Mouse (Mus musculus): ENCODE measurements around the gene Edil3. TPM values are rescaled to one million over a fixed set of nuclear protein-coding genes. Genes with fewer than 3 reads are reported as not detected.

Edil3 gene
- polyA plus RNA-seq, 1 experiment from 2014 or later = 54.5 TPM

- Histone ChIP-seq H3K4me2 (replicated peaks) (no peak overlapping the region), H3K36me3 (no peaks in the 10 kb centered on the region), H3K9ac (replicated peaks) (no peak overlapping the region), H3K27me3 (no peaks in the 10 kb centered on the region), H3K9me3 (no peaks in the 10 kb centered on the region), H3K27ac (replicated peaks) (no peak overlapping the region), H3K4me1 (no peaks in the 10 kb centered on the region), H3K4me3 (no peak overlapping the region)
- WGBS = 87% methylated on average over 2 of the region's 2 CpGs
- no peak for ATAC-seq (ENCODE audit: low FRiP score, low read depth)
These were observed 503.0 kb downstream of the Edil3 start for GRCm38 (mm10) chr13:89324282-89324681.

- Histone ChIP-seq H3K27me3 (no peaks in the 10 kb centered on the region), H3K4me2 (replicated peaks) (no peak overlapping the region), H3K27ac (replicated peaks) (no peak overlapping the region), H3K9me3 (no peaks in the 10 kb centered on the region), H3K9ac (replicated peaks) (no peak overlapping the region), H3K36me3 (no peaks in the 10 kb centered on the region), H3K4me3 (no peak overlapping the region), H3K4me1 (no peaks in the 10 kb centered on the region; the same call in 1 of the 2 replicates)
- 42% methylated on average over 1 of the region's 1 CpGs for WGBS
- peak; percentile 75 for ATAC-seq (ENCODE audit: low FRiP score, low read depth)
These were observed 513.2 kb downstream of the Edil3 start for GRCm38 (mm10) chr13:89334494-89334893.

- Histone ChIP-seq H3K4me2 (replicated peaks) (no peak overlapping the region), H3K27ac (replicated peaks) (no peak overlapping the region), H3K4me3 (no peak overlapping the region), H3K27me3 (no peaks in the 10 kb centered on the region), H3K9ac (replicated peaks) (no peak overlapping the region), H3K4me1 (no peaks in the 10 kb centered on the region; the same call in 1 of the 2 replicates), H3K36me3 (no peaks in the 10 kb centered on the region), H3K9me3 (no peaks in the 10 kb centered on the region)
- ATAC-seq (ENCODE audit: low FRiP score, low read depth) = no peak
- WGBS = 70% methylated on average over 7 of the region's 7 CpGs
These were observed 514.8 kb downstream of the Edil3 start for GRCm38 (mm10) chr13:89335908-89336579.

- H3K4me3 ChIP-seq = no peak overlapping the region
- no peaks in the 10 kb centered on the region for H3K27me3 ChIP-seq
- H3K36me3 ChIP-seq = no peaks in the 10 kb centered on the region
- H3K9ac ChIP-seq (replicated peaks) = no peak overlapping the region
- H3K4me2 ChIP-seq (replicated peaks) = no peak overlapping the region
- 75% methylated on average over 4 of the region's 4 CpGs for WGBS
- H3K27ac ChIP-seq (replicated peaks) = no peak overlapping the region
- no peaks in the 10 kb centered on the region for H3K9me3 ChIP-seq
- ATAC-seq (ENCODE audit: low FRiP score, low read depth) = peak; percentile 58; the same call in 1 of the 2 replicates
- H3K4me1 ChIP-seq = no peaks in the 10 kb centered on the region; the same call in 1 of the 2 replicates
These were observed 517.8 kb downstream of the Edil3 start for GRCm38 (mm10) chr13:89339055-89339454.

- H3K27ac ChIP-seq (replicated peaks) = no peak overlapping the region
- no peaks in the 10 kb centered on the region for H3K27me3 ChIP-seq
- H3K4me1 ChIP-seq = no peaks in the 10 kb centered on the region; the same call in 1 of the 2 replicates
- WGBS = 89% methylated on average over 3 of the region's 3 CpGs
- no peak overlapping the region for H3K9ac ChIP-seq (replicated peaks)
- no peak for ATAC-seq (ENCODE audit: low FRiP score, low read depth)
- no peak overlapping the region for H3K4me3 ChIP-seq
- H3K36me3 ChIP-seq = no peaks in the 10 kb centered on the region
- no peak overlapping the region for H3K4me2 ChIP-seq (replicated peaks)
- H3K9me3 ChIP-seq = no peaks in the 10 kb centered on the region
These were observed 518.5 kb downstream of the Edil3 start for GRCm38 (mm10) chr13:89339776-89340175.

- H3K27me3 ChIP-seq = no peaks in the 10 kb centered on the region
- H3K27ac ChIP-seq (replicated peaks) = 0 out of 2 replicates have a peak overlapping the region, but pooled peaks have one; percentile 31
- H3K9ac ChIP-seq (replicated peaks) = no peak overlapping the region
- 53% methylated on average over 3 of the region's 3 CpGs for WGBS
- H3K4me1 ChIP-seq = no peaks in the 10 kb centered on the region
- no peak overlapping the region for H3K4me2 ChIP-seq (replicated peaks)
- no peak overlapping the region for H3K4me3 ChIP-seq
- H3K36me3 ChIP-seq = no peaks in the 10 kb centered on the region
- no peak for ATAC-seq (ENCODE audit: low FRiP score, low read depth)
- no peaks in the 10 kb centered on the region for H3K9me3 ChIP-seq
These were observed 534.0 kb downstream of the Edil3 start for GRCm38 (mm10) chr13:89355234-89355633.

- Histone ChIP-seq H3K27ac (replicated peaks) (no peak overlapping the region), H3K4me3 (no peak overlapping the region), H3K9ac (replicated peaks) (no peak overlapping the region), H3K36me3 (no peaks in the 10 kb centered on the region), H3K4me1 (no peaks in the 10 kb centered on the region), H3K9me3 (no peaks in the 10 kb centered on the region), H3K27me3 (no peaks in the 10 kb centered on the region), H3K4me2 (replicated peaks) (no peak overlapping the region)
- ATAC-seq (ENCODE audit: low FRiP score, low read depth) = no peak
These were observed 537.1 kb downstream of the Edil3 start for GRCm38 (mm10) chr13:89358407-89358806.

GRCm38 (mm10) chr13:89362274-89362673, 541.0 kb downstream of the Edil3 start:
- Histone ChIP-seq H3K27me3 (no peaks in the 10 kb centered on the region), H3K27ac (replicated peaks) (no peak overlapping the region), H3K9me3 (no peaks in the 10 kb centered on the region), H3K4me1 (no peaks in the 10 kb centered on the region), H3K9ac (replicated peaks) (no peak overlapping the region), H3K4me2 (replicated peaks) (no peak overlapping the region), H3K36me3 (no peaks in the 10 kb centered on the region), H3K4me3 (no peak overlapping the region)
- ATAC-seq (ENCODE audit: low FRiP score, low read depth) = no peak
- WGBS = 79% methylated on average over 4 of the region's 4 CpGs

- Histone ChIP-seq H3K36me3 (no peaks in the 10 kb centered on the region), H3K9me3 (no peaks in the 10 kb centered on the region), H3K4me1 (no peaks in the 10 kb centered on the region), H3K4me3 (no peak overlapping the region), H3K27me3 (no peaks in the 10 kb centered on the region), H3K9ac (replicated peaks) (no peak overlapping the region), H3K27ac (replicated peaks) (no peak overlapping the region), H3K4me2 (replicated peaks) (no peak overlapping the region)
- ATAC-seq (ENCODE audit: low FRiP score, low read depth) = no peak
These were observed 550.0 kb downstream of the Edil3 start for GRCm38 (mm10) chr13:89371253-89371652.

- Histone ChIP-seq H3K4me1 (no peaks in the 10 kb centered on the region), H3K4me3 (no peak overlapping the region), H3K27ac (replicated peaks) (no peak overlapping the region), H3K4me2 (replicated peaks) (no peak overlapping the region), H3K36me3 (no peaks in the 10 kb centered on the region), H3K9me3 (no peaks in the 10 kb centered on the region), H3K9ac (replicated peaks) (no peak overlapping the region), H3K27me3 (no peaks in the 10 kb centered on the region)
- 64% methylated on average over 5 of the region's 5 CpGs for WGBS
- peak; percentile 54; the same call in 1 of the 2 replicates for ATAC-seq (ENCODE audit: low FRiP score, low read depth)
These were observed 550.5 kb downstream of the Edil3 start for GRCm38 (mm10) chr13:89371656-89372240.
